Mouse (Mus musculus) right cerebral cortex, postnatal 4 days (tissue): ENCODE data around the gene Rap2c.

ENCODE experiments used
- DNase-seq: peaks from one replicate; pipeline ENCODE4 v3.0.0-alpha.2; 2022

Rap2c gene

DNA sequence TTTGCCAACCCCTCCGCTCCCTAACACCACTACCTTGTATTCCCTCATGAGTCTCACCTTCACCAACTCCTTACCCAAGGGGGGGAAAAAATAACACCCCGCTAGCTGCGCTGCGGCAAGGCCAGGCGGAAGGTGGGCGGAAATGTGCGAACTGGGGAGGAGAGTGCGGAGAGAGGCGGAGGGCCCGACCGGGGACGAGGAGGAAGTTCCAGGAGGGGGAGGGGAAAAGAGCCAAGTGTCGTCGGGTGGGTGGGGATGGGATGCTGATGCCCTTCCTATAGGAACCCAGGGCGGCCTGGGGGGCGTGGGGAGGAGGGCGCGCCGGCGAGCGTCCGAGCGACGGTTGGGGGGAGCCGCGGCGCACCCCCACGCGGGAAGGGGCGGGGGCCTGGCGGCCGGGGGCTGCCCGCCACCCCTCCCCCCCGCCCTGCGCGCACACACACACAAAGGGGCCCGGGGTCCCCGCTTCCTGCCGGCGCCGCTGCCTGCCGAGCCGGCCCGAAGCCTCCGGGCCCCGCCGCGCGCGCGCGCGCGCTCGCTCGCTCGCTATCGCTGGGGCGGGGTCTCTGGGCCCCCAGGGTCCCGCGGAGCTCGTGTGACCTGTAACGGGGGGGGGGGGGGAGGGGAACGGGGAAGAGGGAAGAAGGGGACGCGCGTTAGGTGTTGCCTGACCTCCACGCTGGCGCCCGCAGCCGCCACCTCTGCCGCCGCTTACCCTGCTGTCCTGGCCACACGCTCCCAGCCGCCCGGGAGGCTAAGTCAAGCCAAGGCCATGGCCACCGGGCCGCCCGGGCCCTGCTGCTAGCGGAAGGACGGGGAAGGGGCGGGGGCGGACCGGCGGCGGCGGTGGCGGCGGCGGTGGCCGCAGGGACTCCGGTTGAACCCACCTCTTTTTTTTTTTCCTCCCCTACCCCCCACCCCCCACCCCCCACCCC, at the start of gene Rap2c:
TSS of gene Rap2c (minus strand) at position 168 of the 935 bp plus-strand sequence.
- DNase-seq, result peak; percentile 34

DNA sequence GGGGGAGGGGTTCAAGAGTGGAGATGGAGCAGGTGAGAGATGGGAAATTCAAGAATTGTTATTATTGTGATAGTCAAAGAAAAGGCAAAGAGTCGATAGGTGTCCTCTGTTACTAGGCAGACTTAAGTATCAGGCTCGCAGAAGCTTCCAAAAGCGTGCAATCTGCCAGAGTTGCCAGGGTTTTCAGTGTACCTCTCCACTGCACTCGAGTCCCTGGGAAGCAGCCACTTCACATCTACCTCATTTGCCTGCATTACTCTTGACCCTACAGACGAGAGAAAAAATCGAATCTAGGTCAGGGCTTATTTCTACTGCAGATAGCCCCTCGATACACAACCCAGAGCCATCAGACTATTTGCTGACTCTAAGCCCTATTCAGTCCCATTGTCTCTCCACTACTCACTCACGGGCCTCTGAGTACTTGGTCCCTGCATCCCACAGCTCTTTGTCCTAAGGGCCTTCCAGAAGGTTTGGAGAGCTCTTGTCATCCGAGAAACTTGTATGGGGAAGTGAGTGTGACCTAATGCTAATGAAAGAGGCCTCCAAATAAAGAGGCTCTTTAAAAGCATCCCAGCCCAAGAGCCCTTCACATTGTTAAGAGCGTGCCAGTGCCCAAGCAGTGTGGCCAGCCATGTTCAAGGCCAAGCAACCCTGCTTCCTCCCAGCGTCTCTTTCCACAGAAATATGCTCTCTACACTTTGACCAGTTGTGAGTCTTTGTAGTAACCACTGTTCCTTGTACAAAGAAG, 48.9 kb upstream of the Rap2c start:
- DNase-seq, result no peak

DNA sequence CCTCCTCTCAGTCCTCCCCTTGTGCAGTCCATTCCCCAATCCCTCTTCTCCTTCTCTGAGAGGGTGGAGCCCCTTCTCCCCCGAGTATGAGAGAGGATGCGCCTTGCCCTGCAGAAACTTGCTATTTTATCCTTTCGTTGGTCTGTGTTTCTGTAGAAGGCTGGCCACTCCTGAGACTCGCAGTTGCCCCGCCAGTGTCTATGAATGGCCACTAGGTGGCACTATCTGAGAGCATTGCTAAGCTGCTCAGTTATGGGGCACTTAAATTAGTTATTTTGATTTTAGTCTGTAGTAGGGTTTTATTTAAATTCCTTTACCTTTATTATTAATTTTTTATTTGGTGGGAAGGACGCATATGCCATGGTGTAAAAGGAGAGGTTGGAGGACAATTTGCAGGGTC, 48.0 kb upstream of the Rap2c start:
- peak; percentile 13 for DNase-seq

DNA sequence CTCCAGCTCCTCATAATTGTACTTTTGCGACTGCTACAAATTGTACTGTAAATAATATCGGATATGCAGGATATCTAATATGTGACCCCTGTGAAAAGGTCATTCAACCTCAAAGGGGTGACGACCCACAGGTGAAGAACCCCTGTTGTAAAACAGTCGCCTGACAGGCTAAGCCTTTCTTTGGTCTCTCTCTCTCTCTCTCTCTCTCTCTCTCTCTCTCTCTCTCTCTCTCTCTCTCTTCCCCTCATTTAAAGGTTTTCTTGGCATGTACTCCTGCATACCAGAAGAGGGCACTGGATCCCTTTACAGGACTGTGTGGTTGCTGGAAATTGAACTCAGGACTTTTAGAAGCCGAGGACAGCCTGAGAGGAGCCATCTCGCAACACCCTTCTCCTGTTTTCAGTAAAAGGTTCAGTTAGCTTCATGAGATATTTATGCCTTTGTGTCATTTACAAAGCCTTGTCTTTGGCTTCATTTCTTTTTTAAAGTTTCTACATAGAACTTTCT, 47.4 kb upstream of the Rap2c start:
- no peak for DNase-seq

DNA sequence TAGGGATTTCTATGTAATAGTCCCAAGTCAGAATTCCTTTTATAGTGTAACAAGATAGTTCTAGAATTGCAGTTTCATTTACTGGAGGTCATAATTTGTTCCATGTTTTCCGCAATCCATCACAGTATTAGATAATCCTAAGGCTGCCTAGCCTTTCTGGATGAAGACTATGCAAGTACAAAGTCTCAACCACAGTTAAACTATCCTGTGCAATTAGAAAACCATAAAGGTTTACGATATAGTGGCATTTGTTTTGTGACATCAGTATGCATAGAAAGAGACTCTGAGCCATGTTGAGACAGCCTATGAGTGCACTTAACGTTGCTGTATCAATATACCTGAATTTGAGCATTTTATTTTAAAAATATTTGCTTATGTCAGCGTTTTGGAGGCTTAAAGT, 42.4 kb upstream of the Rap2c start:
- DNase-seq, result no peak

DNA sequence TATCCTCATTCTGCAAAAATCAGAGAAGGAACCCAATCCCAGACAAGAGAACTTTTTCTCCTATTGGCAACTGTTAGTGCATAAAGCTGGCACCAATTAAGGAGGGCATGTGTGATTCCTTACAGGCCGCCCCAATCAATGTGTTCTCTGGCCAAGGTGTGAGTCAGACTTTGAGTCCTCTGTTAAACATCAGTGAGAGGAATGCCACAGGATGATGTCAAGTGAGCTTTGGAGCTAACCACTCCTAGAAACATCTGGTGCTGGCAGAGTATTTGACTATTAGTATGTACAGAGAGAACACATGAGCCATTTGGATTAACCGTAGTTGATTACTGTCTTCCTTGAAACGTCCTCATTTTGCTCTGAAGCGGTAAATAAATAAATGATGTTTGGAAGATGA, 40.9 kb upstream of the Rap2c start:
- DNase-seq, result no peak

DNA sequence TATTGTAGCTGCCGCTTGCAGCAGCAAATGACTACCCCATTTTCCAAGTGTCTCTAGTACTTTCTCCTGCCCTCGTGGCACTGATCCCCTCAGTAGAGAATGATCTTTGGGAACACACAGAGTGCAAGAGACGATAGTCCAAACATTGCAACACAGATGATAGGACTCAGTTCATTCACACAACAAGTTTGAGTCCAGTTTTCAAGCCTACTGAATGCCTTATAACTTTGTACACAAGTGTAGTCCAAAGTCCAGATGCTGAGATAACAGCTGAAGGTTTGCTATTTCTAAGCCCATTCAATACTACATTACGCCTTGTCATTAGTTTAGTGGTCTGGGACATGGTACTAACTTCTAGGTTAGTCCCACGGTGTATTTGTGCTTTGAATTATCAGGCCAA, 40.5 kb upstream of the Rap2c start:
- DNase-seq, result no peak

DNA sequence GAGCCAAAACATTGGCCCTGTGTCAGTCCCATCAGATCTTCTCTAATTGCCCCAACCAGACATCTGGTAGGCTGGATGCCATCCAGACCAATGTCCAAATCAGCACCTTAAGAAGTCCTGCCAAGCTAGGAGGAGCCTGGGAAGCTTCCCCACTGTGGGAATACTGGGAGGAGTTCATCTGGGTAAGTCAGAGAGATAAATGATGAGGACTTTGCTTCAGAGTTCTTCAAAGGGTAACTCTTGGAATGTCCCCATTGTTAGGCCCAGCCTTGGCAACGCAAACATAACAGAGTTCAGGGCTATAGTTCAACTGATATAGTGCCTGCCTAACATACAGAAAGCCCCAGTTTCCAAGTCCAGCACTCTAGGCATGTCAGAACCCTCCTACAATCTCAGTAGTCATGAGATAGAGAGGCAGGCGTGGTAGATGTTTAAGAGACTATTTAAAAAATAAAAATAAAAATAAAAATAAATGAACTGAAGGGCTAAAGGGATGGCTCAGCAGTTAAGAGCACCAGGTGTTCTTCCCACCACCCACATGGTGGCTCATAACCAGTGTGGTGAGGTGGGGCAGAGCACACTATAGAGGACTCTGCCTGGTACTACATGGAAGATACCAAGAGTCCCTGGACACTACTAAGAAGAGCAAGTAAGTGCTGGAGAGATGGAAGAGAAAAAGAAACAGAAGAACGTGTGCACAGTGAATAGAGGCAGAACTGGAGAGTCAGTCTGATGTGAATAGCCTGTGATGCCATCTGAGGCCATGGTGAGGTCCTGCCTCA, 34.1 kb upstream of the Rap2c start:
- DNase-seq, result no peak

DNA sequence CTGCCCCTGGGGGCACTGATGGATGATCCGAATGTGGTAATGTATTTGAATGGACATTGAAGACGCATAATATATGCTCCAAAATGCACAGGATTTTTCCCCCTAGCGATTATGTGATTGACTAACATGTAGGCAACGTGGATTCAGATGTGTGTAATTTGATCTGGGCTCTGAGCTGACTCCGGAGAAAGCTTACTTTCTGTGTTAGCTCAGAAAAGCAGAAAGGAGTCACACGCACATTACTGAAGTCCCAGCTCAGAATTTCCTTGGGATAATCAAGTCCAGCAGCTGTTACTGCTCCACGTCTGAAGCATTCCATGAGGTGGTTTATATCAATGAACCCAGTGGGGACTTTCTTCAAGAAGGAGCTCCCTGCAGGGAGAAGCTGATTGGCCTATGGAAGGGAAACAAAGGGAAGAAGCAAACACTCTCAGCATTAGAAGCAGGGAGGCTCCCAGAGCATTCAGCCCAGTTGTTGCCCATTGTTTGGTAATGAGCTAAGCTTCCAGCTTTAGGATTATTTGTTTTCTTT, 17.9 kb upstream of the Rap2c start:
- DNase-seq, result no peak

DNA sequence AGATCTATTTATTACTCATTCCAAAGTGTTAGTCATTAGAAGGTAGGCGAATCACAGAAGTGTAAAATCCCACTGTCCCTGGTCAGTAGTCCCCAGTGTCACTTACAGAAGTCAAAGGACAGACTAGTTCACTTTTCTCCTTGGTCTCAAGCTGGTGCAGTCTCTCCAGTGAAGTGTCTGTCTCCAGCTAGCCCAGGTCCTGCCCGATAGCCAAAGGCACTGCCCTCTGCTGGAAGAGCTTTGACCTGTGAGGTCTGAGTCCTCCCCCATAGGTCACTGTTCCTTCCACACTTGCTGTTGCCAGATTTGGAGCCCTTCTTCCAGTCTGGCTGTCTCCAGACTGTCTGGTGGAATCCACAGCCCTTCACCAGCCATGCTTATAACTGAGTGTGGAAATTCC, 2.1 kb upstream of the Rap2c start:
- DNase-seq, result no peak

DNA sequence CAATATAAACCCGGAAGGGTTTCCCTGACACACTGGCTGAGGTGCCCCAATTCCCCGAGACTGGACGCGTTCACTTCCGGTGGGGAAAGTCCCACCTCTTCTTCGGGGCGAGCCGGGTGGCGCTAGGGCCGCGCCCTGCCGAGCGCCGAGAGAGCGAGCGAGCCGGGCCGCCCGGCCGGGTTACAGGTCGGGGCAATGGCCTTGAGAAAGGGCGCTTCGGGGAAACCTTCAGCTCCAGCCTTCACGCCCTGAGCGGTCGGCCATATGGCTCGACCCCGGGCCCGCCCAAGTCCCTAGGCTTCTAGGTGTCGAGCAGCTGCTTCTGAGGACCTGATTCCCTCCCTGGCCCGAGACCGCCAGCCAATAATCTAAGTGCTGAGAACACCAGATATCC, 965 bp upstream of the Rap2c start:
- peak; percentile 51 for DNase-seq

DNA sequence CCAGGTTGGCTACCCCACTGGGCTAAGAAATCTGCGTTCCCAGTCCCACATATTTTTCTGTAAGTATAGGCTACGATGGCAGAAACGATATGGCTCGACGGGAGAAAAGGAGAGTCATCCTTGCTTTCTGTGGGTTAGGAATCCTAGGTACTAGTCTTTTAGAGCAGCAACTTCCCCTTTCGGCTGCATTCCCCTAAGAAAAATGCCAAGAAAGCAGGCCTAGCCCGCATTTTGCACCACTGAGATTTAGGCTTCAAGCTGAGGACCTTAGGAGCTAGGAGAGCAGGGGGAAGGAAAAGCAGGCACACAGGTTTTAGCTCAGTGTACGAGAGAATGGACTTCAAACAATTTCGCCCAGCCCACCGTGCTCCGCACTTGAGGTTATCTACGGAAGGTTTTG, 892 bp downstream of the Rap2c start:
- no peak for DNase-seq

DNA sequence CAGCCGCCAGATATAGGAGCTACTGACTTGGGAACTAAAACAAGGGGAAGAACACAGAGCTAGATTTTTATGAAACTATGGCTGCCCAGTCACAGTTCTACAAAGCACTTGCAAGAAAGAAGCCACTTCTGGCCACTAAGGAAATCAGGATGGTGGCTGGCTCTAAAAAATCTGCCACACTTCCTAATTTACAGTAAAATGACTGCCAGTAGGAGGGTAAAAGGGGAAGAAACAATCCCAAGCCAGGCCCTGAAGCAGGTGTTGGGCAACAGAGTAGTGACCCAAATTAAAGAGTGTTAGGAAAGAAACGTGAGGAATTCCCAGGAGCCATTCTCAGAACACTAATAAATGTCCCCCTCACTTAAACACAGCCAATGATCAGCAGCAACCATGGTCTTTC, 5.5 kb downstream of the Rap2c start:
- no peak for DNase-seq

DNA sequence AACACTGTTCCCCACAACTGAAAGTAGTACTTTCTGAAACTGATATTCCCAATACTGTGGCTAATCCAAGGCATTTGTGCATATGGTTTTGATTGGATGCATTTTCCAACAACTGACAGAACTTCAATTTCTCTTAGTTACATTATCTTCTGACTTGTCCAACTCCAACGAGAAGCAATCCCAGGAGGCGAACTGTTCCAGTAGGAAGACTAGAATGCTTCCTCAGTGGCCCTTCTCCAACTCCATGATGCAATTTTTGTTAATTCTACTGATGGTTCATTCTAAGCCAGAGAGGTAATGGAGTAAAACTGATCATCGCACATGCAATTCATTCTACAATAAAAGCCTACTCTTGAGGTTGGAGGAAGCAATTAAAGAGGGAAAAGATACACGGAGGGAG, 7.5 kb downstream of the Rap2c start:
- no peak for DNase-seq

DNA sequence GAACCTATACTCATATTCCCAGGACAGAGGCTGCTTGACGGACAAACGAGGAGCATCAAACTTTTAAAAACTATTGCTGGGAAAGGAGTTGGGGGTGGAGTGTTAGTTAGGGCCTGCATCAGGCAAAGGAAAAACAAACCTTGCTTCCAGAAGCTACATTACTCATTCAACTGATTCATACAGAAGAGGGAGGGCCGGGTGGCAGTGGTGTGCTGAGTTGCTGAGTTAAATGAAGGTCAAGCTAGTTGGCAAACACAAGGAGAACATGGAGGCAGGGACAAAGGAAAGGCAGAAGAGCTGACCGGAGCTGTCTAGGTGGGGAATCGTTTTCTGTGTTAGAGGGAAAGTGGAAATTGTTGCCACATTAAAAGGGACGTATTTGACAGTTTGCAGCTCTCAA, 17.0 kb downstream of the Rap2c start:
- DNase-seq, result no peak

DNA sequence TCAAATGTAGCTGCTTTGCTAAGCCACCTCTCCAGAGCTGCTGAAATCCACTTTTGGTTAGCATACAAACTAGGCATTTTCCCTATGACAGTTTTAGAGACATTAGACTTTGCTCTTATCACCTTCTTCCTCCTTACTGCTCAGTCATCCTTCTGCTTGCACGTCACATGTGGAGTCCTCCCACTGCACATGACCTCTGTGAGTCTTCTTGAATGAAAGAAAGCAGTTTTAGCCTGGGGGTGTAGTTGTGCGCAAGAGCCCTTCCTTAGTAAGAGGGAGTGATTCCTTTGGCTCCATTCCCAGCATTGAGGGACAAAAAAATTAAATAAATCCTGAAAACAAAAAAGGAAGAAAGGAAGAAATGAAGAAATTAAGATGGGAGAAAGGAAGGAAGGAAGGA, 22.5 kb downstream of the Rap2c start:
- DNase-seq, result no peak

DNA sequence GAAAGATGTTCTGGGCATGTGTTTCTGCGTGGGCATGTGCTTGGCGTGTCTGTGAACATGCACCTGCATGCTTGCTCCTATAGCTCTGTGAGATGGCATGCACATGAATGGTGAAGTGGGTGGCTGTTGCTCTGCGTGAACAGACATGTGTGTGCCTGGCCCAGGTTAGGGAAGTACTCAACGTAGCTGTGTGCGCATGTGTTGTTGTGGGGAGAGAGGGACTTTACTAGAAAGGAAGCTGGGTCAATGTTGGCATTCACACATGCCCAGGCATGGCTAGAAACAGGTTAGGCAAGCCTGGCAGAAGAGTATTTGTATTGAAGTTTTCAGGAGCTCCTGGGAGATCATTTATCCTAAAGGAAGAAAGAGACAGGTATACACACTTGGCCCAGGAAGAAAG, 26.5 kb downstream of the Rap2c start:
- no peak for DNase-seq

DNA sequence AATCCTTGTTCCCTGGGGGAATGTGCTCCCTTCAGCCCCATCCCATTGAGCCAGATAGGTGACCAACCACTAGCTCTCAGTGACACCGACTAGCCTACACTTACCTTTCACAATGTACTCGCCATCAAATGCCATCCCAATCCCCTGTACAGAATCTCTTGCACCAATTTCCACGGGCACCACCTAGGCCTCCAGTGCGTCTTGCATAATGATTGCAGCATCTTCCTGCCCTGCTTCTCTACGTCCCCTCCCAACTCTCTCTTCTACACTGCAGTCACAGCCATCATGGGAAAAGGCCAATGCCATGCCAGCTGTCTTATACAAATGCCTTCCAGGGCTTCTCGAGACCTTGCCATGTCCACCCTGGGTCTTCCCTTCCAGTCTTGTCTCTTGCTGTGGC, 27.9 kb downstream of the Rap2c start:
- DNase-seq, result no peak

DNA sequence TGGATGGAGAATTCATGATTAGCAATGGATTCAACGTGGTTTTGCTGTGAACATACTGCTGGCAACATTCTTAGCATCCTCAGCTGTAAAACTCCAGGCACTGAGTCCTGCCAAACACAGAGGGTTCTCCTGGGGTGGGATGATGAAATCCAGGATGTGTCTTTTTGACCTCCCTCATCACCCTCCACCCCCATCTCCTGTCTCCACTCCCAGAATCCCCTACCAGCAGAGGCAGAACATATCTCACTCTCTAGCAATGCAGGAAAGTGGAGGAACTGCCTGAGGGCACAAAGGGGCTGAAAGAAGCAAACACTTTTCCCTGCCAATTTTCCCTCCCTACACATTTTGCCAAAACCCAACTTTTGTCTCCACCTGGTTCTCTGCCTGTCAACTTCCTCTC, 29.2 kb downstream of the Rap2c start:
- DNase-seq, result no peak

DNA sequence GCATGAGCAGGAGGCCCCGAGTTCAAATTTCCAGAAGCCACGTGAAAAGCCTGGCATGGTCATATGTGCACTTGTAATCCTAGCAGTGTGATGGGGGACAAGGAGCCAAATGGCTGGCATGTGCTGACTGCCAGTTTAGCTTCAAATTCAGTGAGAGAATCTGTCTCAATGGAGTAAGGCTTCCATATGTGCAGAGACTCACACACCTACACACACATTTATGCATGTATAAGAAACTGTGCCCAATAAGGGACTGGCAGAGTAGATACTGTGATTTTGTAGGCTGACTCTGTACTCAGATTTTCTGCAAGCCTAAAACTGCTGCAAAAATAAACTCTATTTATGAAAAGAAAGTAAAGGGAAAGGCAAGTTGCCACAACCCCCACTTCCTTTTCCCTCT, 39.4 kb downstream of the Rap2c start:
- no peak for DNase-seq

DNA sequence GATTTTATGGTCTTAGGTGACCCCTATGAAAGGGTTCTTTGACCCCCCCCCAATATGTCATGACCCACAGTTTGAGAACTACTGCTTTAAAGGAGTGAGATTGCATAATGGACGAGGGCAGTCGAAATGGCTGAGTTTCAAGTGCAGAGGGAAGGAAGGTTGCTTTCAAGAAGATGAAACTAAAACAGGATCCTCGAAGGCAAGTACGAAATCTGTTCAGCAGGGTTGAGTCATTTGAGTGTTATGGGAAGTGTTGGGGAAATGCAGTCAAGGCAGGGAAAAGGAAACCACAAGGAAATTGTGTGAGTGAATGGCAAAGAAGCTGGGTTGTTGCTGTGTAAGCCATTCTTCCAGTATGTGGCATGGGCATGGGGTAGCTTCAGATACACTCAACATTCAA, 45.7 kb downstream of the Rap2c start:
- no peak for DNase-seq

DNA sequence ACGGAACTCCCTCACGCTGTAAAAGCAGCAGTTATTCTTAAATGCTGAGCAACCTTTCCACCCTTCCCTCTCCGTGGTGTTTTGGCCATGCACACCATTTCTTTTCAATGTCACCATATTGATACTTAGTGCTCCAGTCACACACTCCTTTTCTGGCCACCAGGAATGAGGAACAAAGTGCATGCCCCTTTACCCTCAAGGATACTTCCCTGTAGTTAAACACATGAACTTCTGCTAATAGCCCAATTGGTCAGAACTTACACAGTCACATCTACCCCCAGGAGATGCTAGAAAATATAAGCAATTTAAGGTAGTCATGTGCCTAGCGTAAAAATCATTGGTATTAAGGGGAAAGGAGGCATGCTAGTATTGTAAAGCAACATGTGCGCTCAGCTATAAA, 47.9 kb downstream of the Rap2c start:
- DNase-seq, result no peak
